Mouse (Mus musculus): ENCODE measurements at regions not wholly inside any gene's neighbourhood (a gene's known extent, or its start where the extent isn't known, plus 50 kb on each side); places are given as distances from the start of the nearest gene placed in this dataset.

DNA sequence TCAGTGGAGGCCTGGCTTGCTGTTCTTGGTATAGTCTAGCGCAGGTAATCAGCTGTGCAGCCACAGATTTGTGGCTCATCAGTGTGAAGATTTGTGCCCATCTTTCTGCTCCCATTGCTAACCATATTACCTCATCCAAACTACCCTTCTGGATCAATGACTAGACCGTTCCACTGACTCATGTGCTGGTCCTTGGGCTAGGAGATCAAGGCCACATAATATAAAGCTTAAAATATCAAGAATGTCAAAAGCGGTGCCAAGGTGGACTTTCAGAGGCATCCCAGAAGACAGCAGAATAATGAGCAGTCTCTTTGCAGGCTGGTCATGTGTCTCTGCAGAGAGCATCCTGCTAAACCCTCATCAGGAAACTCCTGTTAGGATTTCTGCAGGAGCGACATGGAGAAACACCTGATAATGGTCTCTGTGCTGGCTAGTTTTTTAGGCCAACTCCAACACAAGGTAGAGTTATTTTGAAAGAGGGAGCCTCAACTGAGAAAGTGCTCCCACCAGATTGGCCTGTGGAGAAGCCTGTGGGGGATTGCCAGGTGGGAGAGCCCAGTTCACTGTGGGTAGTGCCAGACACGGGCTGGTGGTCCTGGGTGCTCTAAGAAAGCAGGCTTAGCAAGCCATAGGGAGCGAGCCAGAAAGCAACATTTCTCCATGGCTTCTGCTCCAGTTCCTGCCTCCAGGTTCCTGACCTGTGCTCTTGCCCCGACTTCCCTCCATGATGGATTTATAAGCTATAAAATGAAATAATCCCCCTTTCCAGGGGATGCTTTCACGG is 319.8 kb downstream of the Tbc1d1 start:
- TF ChIP-seq POLR2A (IDR thresholded peaks at IDR 0.05; ENCODE audit: extremely low read depth, insufficient read depth, low read length) (no peak), CTCF (IDR thresholded peaks at IDR 0.05; ENCODE audit: extremely low read depth, insufficient read depth, low read length) (no peak)
- Histone ChIP-seq H3K4me3 (ENCODE audit: insufficient read depth, low read length) (no peak overlapping the region), H3K4me1 (ENCODE audit: control insufficient read depth, insufficient read depth, low read length) (peaks cover 2% of the 10 kb centered on the region; the same call in 1 of the 2 replicates), H3K27ac (ENCODE audit: insufficient read depth, low read length) (no peak overlapping the region)

DNA sequence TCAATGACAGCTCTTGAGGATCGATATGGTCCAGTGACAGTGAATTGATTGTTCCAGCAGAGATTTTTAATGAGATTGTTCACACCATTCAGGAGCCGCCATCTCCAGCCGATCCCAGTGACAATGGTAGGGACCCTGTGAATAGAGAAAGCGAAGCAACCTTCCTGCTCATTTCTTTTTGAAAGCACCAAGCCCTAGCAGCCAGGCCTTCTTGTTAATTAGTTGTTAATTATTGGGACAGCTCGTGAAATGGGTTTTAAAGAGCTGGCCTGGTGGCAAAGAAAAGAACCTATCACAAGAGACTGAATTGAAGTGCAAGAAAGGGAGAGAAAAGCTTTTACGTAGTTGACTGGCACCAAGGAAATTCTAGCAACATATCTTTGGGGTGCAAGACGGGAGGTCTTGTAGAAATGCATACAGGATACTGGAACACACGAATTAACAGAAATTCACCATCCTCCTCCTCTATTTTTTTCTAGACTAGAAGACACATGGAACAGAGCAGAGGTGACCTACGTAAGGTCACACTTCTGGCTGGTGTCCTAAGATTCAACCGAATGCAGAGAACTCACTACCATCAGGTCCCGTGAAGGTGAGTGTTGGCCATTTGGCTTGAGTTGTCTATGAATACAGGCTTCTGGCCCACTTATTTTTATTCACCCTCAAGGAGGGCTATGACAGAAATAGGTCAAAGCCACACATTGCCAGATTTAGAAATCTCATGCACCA is 320.7 kb downstream of the Tbc1d1 start:
- TF ChIP-seq CTCF (IDR thresholded peaks at IDR 0.05; ENCODE audit: extremely low read depth, insufficient read depth, low read length) (no peak), POLR2A (IDR thresholded peaks at IDR 0.05; ENCODE audit: extremely low read depth, insufficient read depth, low read length) (no peak)
- Histone ChIP-seq H3K4me3 (ENCODE audit: insufficient read depth, low read length) (peak overlapping the region; percentile 8; the same call in 1 of the 2 replicates), H3K4me1 (ENCODE audit: control insufficient read depth, insufficient read depth, low read length) (peaks cover 2% of the 10 kb centered on the region; the same call in 1 of the 2 replicates), H3K27ac (ENCODE audit: insufficient read depth, low read length) (no peak overlapping the region)

DNA sequence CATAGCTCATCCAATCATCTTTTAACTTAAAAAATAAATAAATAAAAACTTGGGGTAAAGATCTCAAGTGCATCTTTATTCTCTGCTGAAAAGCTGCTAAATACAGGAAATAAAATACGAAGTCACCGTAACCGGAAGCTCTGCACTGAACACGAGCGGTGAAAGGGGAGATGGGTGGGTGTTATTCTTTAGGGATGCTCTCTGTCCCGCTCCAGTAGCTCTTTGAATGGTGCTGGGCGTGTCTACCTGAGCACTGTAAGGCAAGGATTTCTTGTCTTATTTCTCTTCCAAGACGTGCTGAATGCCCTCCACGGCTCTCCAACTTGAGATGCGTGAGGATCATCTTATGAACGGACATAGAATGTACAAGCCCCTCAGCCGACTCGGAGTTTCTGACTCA is 322.0 kb downstream of the Tbc1d1 start:
- Histone ChIP-seq H3K27ac (ENCODE audit: insufficient read depth, low read length) (no peak overlapping the region), H3K4me3 (ENCODE audit: insufficient read depth, low read length) (no peak overlapping the region), H3K4me1 (ENCODE audit: control insufficient read depth, insufficient read depth, low read length) (peaks cover 2% of the 10 kb centered on the region; the same call in 1 of the 2 replicates)
- TF ChIP-seq CTCF (IDR thresholded peaks at IDR 0.05; ENCODE audit: extremely low read depth, insufficient read depth, low read length) (no peak), POLR2A (IDR thresholded peaks at IDR 0.05; ENCODE audit: extremely low read depth, insufficient read depth, low read length) (no peak)

DNA sequence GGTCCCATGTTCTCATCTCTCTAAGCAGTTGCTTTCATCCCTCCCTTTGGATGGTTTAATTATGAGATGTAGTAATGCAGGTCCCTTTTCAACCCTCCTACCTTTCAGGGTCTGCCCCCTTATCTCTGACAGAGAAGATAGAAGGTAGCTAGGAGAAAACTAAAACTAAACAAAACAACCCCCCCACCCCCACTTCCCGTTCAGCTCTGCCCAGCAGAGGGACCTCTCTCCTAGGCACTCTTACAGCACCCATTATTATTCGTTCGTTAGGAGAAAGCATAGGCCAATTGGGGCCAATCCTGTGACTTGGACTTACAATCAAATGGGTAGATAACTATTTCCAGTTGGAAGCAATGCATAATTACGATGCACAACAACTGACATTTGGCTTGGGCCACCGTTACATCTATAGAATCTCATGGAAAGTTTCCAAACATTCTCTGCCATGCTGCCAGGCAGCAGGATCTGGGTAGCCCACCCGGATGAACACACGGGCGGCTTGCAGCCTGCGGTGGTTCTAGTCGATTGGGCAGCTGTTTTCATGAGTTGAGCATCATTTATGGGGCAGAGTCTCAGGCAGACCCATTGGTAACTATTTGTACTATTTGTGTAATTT is 322.6 kb downstream of the Tbc1d1 start:
- H3K27ac ChIP-seq (ENCODE audit: insufficient read depth, low read length): no peak overlapping the region
- no peak overlapping the region for H3K4me3 ChIP-seq (ENCODE audit: insufficient read depth, low read length)
- TF ChIP-seq CTCF (IDR thresholded peaks at IDR 0.05; ENCODE audit: extremely low read depth, insufficient read depth, low read length) (no peak), POLR2A (IDR thresholded peaks at IDR 0.05; ENCODE audit: extremely low read depth, insufficient read depth, low read length) (no peak)
- peaks cover 2% of the 10 kb centered on the region; the same call in 1 of the 2 replicates for H3K4me1 ChIP-seq (ENCODE audit: control insufficient read depth, insufficient read depth, low read length)

DNA sequence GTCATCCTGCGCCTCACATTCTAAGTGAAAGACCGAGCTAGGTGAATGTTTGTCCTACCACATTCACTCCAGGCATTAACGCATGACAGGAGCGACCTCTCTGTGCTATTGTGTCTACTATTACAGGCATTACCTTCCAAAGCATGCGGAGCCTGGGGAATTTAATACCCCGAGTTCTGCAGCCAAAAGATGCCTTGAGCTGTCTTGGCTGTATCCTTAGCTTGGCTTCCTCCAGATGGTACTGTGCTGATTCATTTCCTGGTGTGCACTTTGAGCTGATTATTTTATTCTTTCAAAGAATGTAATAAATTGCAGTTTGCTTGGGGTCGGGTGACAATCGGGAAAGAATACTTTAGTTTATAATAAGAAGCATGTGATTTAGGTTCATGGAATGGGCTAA is 323.2 kb downstream of the Tbc1d1 start:
- TF ChIP-seq CTCF (IDR thresholded peaks at IDR 0.05; ENCODE audit: extremely low read depth, insufficient read depth, low read length) (no peak), POLR2A (IDR thresholded peaks at IDR 0.05; ENCODE audit: extremely low read depth, insufficient read depth, low read length) (no peak)
- Histone ChIP-seq H3K27ac (ENCODE audit: insufficient read depth, low read length) (no peak overlapping the region), H3K4me1 (ENCODE audit: control insufficient read depth, insufficient read depth, low read length) (peaks cover 2% of the 10 kb centered on the region; the same call in 1 of the 2 replicates), H3K4me3 (ENCODE audit: insufficient read depth, low read length) (no peak overlapping the region)

GRCm38 (mm10) chr5:64485043-64485442 is 318.1 kb upstream of the Klf3 start:
- TF ChIP-seq CTCF (IDR thresholded peaks at IDR 0.05; ENCODE audit: extremely low read depth, insufficient read depth, low read length) (no peak), POLR2A (IDR thresholded peaks at IDR 0.05; ENCODE audit: extremely low read depth, insufficient read depth, low read length) (no peak)
- no peak overlapping the region for H3K4me3 ChIP-seq (ENCODE audit: insufficient read depth, low read length)
- H3K4me1 ChIP-seq (ENCODE audit: control insufficient read depth, insufficient read depth, low read length): no peaks in the 10 kb centered on the region; the same call in 1 of the 2 replicates
- H3K27ac ChIP-seq (ENCODE audit: insufficient read depth, low read length): no peak overlapping the region

DNA sequence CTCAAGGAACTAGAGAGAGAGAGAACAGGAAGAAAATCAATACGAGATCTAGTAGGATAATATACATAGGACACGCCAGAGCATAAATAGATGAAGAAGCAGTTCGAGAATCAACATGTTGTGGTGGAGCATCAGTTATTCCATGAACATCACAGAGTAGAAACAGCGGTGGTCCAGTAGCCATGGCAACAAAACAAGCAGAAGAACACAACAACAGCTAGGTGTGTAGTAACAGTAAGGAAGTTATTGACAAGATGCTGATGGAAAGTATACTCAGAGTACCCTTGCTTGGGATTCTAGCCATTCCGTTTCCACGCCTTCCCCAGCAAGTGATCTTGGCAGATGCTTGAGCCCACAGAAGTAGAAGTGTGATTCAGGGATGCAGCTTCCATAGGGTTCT is 317.3 kb upstream of the Klf3 start:
- Histone ChIP-seq H3K27ac (ENCODE audit: insufficient read depth, low read length) (no peak overlapping the region), H3K4me3 (ENCODE audit: insufficient read depth, low read length) (no peak overlapping the region), H3K4me1 (ENCODE audit: control insufficient read depth, insufficient read depth, low read length) (no peaks in the 10 kb centered on the region; the same call in 1 of the 2 replicates)
- TF ChIP-seq POLR2A (IDR thresholded peaks at IDR 0.05; ENCODE audit: extremely low read depth, insufficient read depth, low read length) (no peak), CTCF (IDR thresholded peaks at IDR 0.05; ENCODE audit: extremely low read depth, insufficient read depth, low read length) (no peak)

GRCm38 (mm10) chr5:64486761-64487160 is 316.4 kb upstream of the Klf3 start:
- Histone ChIP-seq H3K4me3 (ENCODE audit: insufficient read depth, low read length) (no peak overlapping the region), H3K4me1 (ENCODE audit: control insufficient read depth, insufficient read depth, low read length) (no peaks in the 10 kb centered on the region; the same call in 1 of the 2 replicates), H3K27ac (ENCODE audit: insufficient read depth, low read length) (no peak overlapping the region)
- TF ChIP-seq CTCF (IDR thresholded peaks at IDR 0.05; ENCODE audit: extremely low read depth, insufficient read depth, low read length) (no peak), POLR2A (IDR thresholded peaks at IDR 0.05; ENCODE audit: extremely low read depth, insufficient read depth, low read length) (no peak)

DNA sequence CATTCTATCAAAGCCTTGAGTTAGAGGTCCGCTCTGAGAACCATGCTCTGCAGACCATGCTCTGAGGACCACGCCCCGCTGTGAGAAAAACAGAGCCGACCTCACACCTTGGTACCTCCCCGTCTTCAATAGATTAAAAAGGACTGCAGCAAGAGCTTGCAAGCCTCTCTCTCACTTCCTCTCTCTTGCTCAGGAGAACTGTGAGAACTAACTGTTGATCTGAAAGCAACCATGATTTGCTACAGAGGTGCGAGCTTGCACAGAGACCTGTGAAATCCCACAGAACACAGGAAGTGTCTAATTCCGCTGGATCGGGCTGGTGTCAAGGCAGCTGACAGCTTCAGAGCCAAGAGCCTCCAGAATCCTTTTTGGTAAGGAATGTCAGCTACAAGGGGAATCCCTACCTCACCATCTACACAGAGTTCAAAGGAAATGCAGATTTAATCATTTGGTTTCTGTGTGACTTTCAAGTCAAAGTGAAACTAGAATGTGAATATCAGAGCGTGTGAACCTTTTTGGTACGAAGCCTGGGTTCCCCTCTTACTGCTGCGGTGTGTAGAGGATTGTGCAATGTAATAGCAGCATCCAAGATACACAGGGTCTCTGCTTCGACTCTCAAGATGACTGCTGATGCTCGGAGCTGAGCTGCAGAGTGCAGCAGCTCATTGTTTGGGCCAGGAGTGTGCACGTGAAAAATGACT is 315.3 kb upstream of the Klf3 start:
- Histone ChIP-seq H3K27ac (ENCODE audit: insufficient read depth, low read length) (no peak overlapping the region), H3K4me1 (ENCODE audit: control insufficient read depth, insufficient read depth, low read length) (no peaks in the 10 kb centered on the region; the same call in 1 of the 2 replicates), H3K4me3 (ENCODE audit: insufficient read depth, low read length) (no peak overlapping the region; the same call in 1 of the 2 replicates)
- no peak for TF ChIP-seq CTCF (IDR thresholded peaks at IDR 0.05; ENCODE audit: extremely low read depth, insufficient read depth, low read length)
- TF ChIP-seq POLR2A (IDR thresholded peaks at IDR 0.05; ENCODE audit: extremely low read depth, insufficient read depth, low read length): no peak
